Mouse (Mus musculus) neural tube, embryonic 15.5 days (tissue): ENCODE measurements at regions not wholly inside any gene's neighbourhood (a gene's known extent, or its start where the extent isn't known, plus 50 kb on each side); places are given as distances from the start of the nearest gene placed in this dataset.
A peak's percentile ranks its signal among the peaks of the same experiment; 100 is the strongest.

ENCODE experiments used
- ATAC-seq: fragments of 200-750 bp; cut with Nextera tagmentation; 2 replicates; pipeline ENCODE4 v1.8.0; 2017; ENCODE audit warnings: mild to moderate bottlenecking, moderate TSS enrichment, moderate library complexity; ENCODE audit not compliant: low FRiP score
- H3K27ac ChIP-seq: fragments of 300-500 bp; sonication (generic); replicated peaks from 2 replicates; pipeline ENCODE4 v1.5.1; 2015; ENCODE audit warnings: mild to moderate bottlenecking, inconsistent platforms
- H3K27me3 ChIP-seq: fragments of 300-500 bp; sonication (generic); replicated peaks from 2 replicates; pipeline ENCODE4 v1.6.1; 2015; ENCODE audit warnings: inconsistent platforms
- H3K36me3 ChIP-seq: fragments of 300-500 bp; sonication (generic); 2 replicates; pipeline ENCODE4 v1.6.1; 2015; ENCODE audit warnings: inconsistent platforms
- H3K4me1 ChIP-seq: fragments of 300-500 bp; sonication (generic); 2 replicates; pipeline ENCODE4 v1.6.1; 2015; ENCODE audit warnings: inconsistent platforms
- H3K4me2 ChIP-seq: fragments of 300-500 bp; sonication (generic); 2 replicates; pipeline ENCODE4 v1.6.1; 2015; ENCODE audit warnings: inconsistent platforms, mild to moderate bottlenecking, moderate library complexity
- H3K4me3 ChIP-seq: fragments of 300-500 bp; sonication (generic); replicated peaks from 2 replicates; pipeline ENCODE4 v1.5.1; 2015; ENCODE audit warnings: mild to moderate bottlenecking, inconsistent platforms
- H3K9ac ChIP-seq: fragments of 300-500 bp; sonication (generic); replicated peaks from 2 replicates; pipeline ENCODE4 v1.6.1; 2015; ENCODE audit warnings: mild to moderate bottlenecking, inconsistent platforms
- H3K9me3 ChIP-seq: fragments of 300-500 bp; sonication (generic); replicated peaks from 2 replicates; pipeline ENCODE4 v1.6.1; 2016; ENCODE audit warnings: inconsistent platforms
- WGBS: fragments of 180-500 bp; shearing (Covaris S2); methylation state at CpG from one replicate; pipeline ENCODE4 v1.1.7; 2015; ENCODE audit warnings: mixed read lengths; 5-methylcytosine and 5-hydroxymethylcytosine counted together

DNA sequence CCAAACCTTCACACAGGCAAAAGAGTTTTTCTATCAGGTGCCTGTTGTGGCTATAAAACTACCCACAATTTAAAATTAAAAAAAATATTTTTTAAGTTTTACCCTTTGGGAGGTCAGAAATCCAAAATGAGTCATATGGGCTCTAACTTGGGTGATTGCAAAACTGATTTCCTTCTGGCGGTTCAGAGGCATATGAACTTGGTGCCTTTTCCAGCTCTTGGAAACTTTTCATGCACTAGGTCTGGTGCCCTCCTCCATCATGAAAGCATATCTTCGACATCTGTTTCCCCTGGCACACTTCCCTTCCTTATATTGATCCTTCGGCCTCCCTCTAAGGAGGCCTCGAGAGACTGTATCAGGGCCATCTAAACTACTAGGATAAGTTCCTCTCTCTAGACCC lies 168.8 kb downstream of the Gm45692 start:
- Histone ChIP-seq H3K4me1 (0 out of 2 replicates have a peak, but pooled peaks cover 5% of the 10 kb centered on the region), H3K9me3 (no peaks in the 10 kb centered on the region), H3K9ac (no peak overlapping the region), H3K4me2 (no peak overlapping the region), H3K36me3 (no peaks in the 10 kb centered on the region), H3K27me3 (no peaks in the 10 kb centered on the region), H3K27ac (no peak overlapping the region), H3K4me3 (no peak overlapping the region)
- WGBS = 84% methylated on average over 4 of the region's 4 CpGs
- ATAC-seq = no peak

DNA sequence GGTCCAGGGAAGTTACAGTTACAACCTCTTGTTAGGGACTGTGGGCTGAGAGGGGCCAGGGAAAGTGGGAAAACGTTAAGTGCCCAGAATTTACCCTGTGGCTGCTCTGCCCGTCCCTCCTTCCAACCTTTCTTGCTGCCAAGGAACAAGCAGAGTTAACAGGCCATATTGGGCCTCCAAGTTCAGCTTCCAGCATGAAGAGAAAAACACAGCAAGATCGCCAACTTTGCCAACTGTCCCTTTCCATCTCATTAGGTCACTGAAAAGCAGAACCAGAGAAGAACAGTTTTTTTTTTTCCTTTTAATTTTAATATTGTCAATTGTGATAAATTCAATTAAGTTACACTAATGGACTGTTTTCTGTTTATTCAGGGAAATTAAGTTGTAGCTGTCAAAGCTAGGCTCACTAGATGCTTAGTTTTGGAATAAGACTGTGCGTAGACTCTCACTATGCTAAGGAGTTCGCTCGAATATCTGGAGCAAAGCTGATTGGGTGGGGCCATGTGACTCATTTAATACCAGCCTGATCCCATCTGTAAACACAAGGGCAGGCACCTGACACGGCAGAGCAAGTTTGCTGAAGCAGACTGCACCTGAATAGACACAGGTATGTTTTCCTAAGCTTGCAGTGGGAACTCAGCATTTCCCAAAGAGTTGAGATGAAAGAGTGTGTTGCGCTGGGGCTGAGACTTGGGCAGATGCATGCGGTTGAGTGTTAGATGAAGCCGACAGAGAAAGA lies 178.9 kb downstream of the Gm45692 start:
- Histone ChIP-seq H3K4me2 (no peak overlapping the region), H3K36me3 (no peaks in the 10 kb centered on the region), H3K4me3 (no peak overlapping the region), H3K9ac (no peak overlapping the region), H3K27ac (no peak overlapping the region), H3K9me3 (no peaks in the 10 kb centered on the region), H3K4me1 (no peaks in the 10 kb centered on the region), H3K27me3 (peaks cover 7% of the 10 kb centered on the region; the same call in 1 of the 2 replicates)
- WGBS = 89% methylated on average over 10 of the region's 10 CpGs
- no peak for ATAC-seq

GRCm38 (mm10) chr8:26300246-26300645 lies 180.9 kb downstream of the Gm45692 start:
- Histone ChIP-seq H3K4me2 (no peak overlapping the region), H3K9ac (no peak overlapping the region), H3K4me1 (peaks cover 7% of the 10 kb centered on the region), H3K27me3 (peaks cover 7% of the 10 kb centered on the region; the same call in 1 of the 2 replicates), H3K4me3 (no peak overlapping the region), H3K27ac (no peak overlapping the region), H3K36me3 (no peaks in the 10 kb centered on the region), H3K9me3 (no peaks in the 10 kb centered on the region)
- ATAC-seq = no peak
- WGBS = 39% methylated on average over 6 of the region's 6 CpGs

DNA sequence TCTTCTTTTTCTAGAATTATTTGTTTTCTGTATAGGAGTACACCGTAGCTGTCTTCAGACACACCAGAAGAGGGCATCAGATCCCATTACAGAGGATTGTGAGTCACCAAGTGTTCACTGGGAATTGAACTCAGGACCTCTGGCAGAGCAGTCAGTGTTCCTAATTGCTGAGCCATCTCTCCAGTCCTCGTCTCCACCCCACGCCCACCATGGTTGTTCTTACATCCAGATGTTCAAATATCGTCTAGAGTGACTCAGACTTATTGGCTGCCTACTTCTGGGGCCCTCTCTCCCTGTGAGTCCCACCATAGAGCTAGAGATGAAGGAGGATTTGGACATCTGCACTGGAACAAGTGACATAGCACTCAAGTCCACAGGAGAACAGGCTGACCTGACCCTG lies 182.6 kb downstream of the Gm45692 start:
- 88% methylated on average over 4 of the region's 4 CpGs for WGBS
- H3K27me3 ChIP-seq = peaks cover 7% of the 10 kb centered on the region
- no peak overlapping the region for H3K9ac ChIP-seq
- H3K9me3 ChIP-seq = no peaks in the 10 kb centered on the region
- H3K36me3 ChIP-seq = no peaks in the 10 kb centered on the region
- H3K4me2 ChIP-seq = no peak overlapping the region
- no peak overlapping the region for H3K27ac ChIP-seq
- no peak for ATAC-seq
- H3K4me3 ChIP-seq = no peak overlapping the region
- H3K4me1 ChIP-seq = peaks cover 11% of the 10 kb centered on the region

- no peak overlapping the region for H3K4me2 ChIP-seq
- no peak for ATAC-seq
- H3K9me3 ChIP-seq = no peaks in the 10 kb centered on the region
- no peak overlapping the region for H3K4me3 ChIP-seq
- H3K27ac ChIP-seq = no peak overlapping the region
- no peaks in the 10 kb centered on the region for H3K36me3 ChIP-seq
- whole genome bisulfite sequencing = 66% methylated on average over 6 of the region's 6 CpGs
- H3K9ac ChIP-seq = no peak overlapping the region
- H3K27me3 ChIP-seq = peaks cover 10% of the 10 kb centered on the region
- peaks cover 19% of the 10 kb centered on the region for H3K4me1 ChIP-seq
Observed at GRCm38 (mm10) chr8:26304566-26304965, 185.2 kb downstream of the Gm45692 start.

DNA sequence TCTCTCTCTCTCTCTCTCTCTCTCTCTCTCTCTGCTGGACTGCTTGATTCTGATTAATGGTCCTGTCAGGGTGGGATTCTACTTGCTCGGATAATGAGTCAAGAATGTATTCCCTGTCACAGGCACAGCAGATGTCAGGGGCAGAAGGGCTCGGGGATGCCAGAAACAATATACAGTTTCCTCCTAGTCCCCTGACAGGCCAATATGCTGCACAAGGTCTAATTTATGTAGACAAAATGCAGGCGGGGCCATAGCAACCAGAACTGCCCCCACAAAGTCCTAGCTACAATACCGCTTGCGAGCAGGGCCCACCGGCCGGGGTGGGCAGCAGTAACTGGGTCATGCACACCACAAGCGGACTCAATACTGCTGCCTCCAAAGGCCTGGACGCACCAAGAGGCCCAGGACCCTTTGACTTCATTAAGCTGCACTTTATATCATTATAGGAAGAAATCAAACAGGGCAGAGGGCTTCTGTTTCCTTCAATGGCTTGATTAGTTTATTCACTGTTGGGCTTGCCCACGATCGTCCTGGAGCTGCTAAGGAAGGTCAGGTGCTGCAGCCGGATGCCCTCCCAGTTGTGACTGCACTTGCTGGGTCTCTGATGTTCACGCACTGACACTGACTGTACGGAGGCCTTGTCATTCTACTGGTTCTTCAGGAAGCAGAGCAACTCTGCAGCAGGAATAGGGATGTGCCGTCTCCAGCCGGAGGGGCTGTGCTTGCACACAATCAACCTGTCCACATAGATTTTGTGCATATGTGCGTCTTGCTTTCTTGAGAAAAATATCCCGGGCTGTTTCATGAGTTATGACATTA lies 185.9 kb downstream of the Gm45692 start:
- WGBS = 48% methylated on average over 18 of the region's 18 CpGs
- Histone ChIP-seq H3K4me2 (no peak overlapping the region), H3K9me3 (no peaks in the 10 kb centered on the region), H3K27me3 (peaks cover 10% of the 10 kb centered on the region), H3K4me3 (no peak overlapping the region), H3K4me1 (peaks cover 19% of the 10 kb centered on the region), H3K9ac (no peak overlapping the region), H3K27ac (no peak overlapping the region; the same call in 1 of the 2 replicates), H3K36me3 (no peaks in the 10 kb centered on the region)
- ATAC-seq = peak; percentile 57; the same call in 1 of the 2 replicates

DNA sequence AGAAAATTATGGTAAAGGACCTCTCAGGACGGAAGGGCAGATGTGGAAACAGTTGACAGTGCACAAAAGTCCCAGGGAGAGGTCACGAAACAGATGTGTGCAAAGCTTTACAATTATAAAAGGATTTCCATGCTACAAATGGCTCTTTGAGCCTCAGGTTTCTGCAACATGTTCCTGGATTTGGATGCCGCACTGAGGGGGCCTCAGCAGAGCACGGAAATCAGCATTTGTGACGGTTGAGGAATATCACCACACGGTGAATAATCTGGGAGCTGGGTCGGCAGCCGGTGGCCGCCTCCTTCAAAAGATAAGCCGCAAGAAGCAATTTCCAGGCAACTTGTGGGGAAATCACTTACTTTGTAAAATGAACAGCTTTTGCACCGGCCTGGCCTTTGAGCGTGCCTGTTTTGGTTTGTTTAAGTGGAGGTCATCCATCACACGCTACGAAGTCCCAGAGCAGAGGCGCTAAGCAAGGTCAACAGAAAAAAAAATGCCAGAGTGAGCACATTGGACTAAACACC lies 188.8 kb downstream of the Gm45692 start:
- H3K4me3 ChIP-seq = no peak overlapping the region
- peaks cover 19% of the 10 kb centered on the region for H3K4me1 ChIP-seq
- no peaks in the 10 kb centered on the region for H3K36me3 ChIP-seq
- 31% methylated on average over 15 of the region's 15 CpGs for WGBS
- no peak overlapping the region for H3K4me2 ChIP-seq
- no peak for ATAC-seq
- no peak overlapping the region for H3K27ac ChIP-seq
- H3K9ac ChIP-seq = no peak overlapping the region
- no peaks in the 10 kb centered on the region for H3K9me3 ChIP-seq
- peaks cover 3% of the 10 kb centered on the region for H3K27me3 ChIP-seq

DNA sequence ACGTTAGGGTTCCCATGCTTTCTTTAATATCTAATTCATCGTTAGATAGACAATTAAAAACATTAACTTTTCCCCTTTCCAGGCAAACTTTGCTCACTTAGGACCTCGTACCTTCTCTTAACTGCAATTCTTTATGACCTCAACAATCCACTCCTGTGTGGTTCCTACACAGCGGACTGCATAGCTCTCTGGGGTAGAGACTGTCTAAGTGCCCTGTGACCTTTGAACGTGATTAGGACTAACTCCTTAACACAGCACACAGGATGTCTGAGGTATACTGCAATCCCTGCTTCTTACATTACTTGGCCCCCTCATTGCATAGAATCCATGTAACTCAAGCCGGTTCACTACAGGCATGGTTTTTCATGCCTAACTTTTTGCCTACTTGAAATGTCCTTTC lies 190.4 kb downstream of the Gm45692 start:
- H3K9me3 ChIP-seq = no peaks in the 10 kb centered on the region
- H3K27ac ChIP-seq = no peak overlapping the region
- peaks cover 3% of the 10 kb centered on the region for H3K27me3 ChIP-seq
- no peak overlapping the region for H3K4me2 ChIP-seq
- no peak overlapping the region for H3K4me3 ChIP-seq
- H3K4me1 ChIP-seq = peaks cover 15% of the 10 kb centered on the region
- no peak for ATAC-seq
- H3K9ac ChIP-seq = no peak overlapping the region
- no peaks in the 10 kb centered on the region for H3K36me3 ChIP-seq
- WGBS = 80% methylated on average over 6 of the region's 6 CpGs

DNA sequence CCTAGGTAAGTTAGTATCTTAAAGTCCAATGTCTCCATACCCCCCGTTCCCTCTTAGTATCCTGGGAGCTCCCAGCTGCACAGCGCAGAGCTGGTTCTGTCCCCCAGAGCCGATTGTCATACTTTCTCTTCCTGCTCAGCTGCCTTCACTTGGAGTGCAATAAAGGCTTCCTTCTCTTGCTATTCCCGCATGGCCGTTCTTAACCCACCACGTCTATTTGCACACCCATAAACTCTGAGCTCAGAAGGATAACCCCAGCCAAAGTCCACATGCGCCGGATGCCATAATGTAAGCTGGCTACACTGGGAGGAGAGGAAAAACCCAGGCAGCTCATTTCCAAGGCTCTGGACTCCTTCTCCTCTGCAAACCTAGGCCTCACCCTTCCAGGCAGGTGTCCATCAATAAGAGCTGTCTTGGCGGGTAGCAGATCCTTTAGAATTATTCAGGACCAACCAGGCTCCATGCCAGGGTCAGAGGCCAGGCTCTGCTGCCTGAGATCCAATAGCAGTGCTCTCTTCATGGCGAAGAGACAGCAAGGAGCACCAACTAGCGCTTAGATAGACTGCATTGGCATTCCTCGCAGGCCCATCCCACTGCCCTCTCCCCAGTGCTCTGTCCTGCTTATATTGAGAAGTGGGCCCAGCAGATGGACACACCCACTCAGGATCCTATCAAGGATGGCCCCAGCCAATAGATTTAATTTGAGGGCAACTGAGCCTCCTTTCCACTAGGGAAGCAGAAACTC lies 204.4 kb downstream of the Gm45692 start:
- Histone ChIP-seq H3K4me3 (no peak overlapping the region), H3K4me1 (no peaks in the 10 kb centered on the region), H3K36me3 (no peaks in the 10 kb centered on the region), H3K27me3 (0 out of 2 replicates have a peak, but pooled peaks cover 3% of the 10 kb centered on the region), H3K9me3 (no peaks in the 10 kb centered on the region), H3K27ac (no peak overlapping the region), H3K9ac (no peak overlapping the region), H3K4me2 (no peak overlapping the region)
- ATAC-seq = no peak
- WGBS = 86% methylated on average over 12 of the region's 12 CpGs

- Histone ChIP-seq H3K4me1 (no peaks in the 10 kb centered on the region), H3K4me3 (no peak overlapping the region), H3K36me3 (no peaks in the 10 kb centered on the region), H3K9ac (no peak overlapping the region), H3K27ac (no peak overlapping the region), H3K27me3 (0 out of 2 replicates have a peak, but pooled peaks cover 3% of the 10 kb centered on the region), H3K9me3 (no peaks in the 10 kb centered on the region), H3K4me2 (no peak overlapping the region)
- 86% methylated on average over 3 of the region's 3 CpGs for WGBS
- no peak for ATAC-seq
Observed at GRCm38 (mm10) chr8:26324606-26325005, 205.3 kb downstream of the Gm45692 start.

GRCm38 (mm10) chr8:26329813-26330212 lies 210.5 kb downstream of the Gm45692 start:
- 89% methylated on average over 10 of the region's 10 CpGs for WGBS
- no peak for ATAC-seq
- H3K4me3 ChIP-seq = no peak overlapping the region
- H3K27me3 ChIP-seq = no peaks in the 10 kb centered on the region
- H3K4me1 ChIP-seq = no peaks in the 10 kb centered on the region
- H3K9me3 ChIP-seq = no peaks in the 10 kb centered on the region
- H3K9ac ChIP-seq = no peak overlapping the region
- no peaks in the 10 kb centered on the region for H3K36me3 ChIP-seq
- H3K4me2 ChIP-seq = no peak overlapping the region
- H3K27ac ChIP-seq = no peak overlapping the region
